Mouse (Mus musculus) G1E (cell line): ENCODE measurements at regions not wholly inside any gene's neighbourhood (a gene's known extent, or its start where the extent isn't known, plus 50 kb on each side); places are given as distances from the start of the nearest gene placed in this dataset.

Experiments
- CTCF ChIP-seq: IDR thresholded peaks from 2 replicates; pipeline ENCODE4 v1.5.1; 2012; ENCODE audit warnings: low read depth, low read length, inconsistent platforms, mixed read lengths
- GATA1 ChIP-seq: IDR thresholded peaks from 2 replicates; pipeline ENCODE4 v1.6.1; 2012; ENCODE audit warnings: borderline replicate concordance, low read length, inconsistent platforms, mixed read lengths
- GATA2 ChIP-seq: IDR thresholded peaks from 2 replicates; pipeline ENCODE4 v1.6.1; 2012; ENCODE audit warnings: low read depth, low read length, inconsistent platforms, borderline replicate concordance
- POLR2AphosphoS5 ChIP-seq: IDR thresholded peaks from 2 replicates; pipeline ENCODE4 v1.6.1; 2012; ENCODE audit warnings: low read depth, low read length, inconsistent platforms; ENCODE audit not compliant: insufficient replicate concordance
- TAL1 ChIP-seq: conservative IDR thresholded peaks from 2 replicates; pipeline ENCODE4 v1.6.1; 2012; ENCODE audit warnings: low read depth, low read length, inconsistent platforms, mixed read lengths

DNA sequence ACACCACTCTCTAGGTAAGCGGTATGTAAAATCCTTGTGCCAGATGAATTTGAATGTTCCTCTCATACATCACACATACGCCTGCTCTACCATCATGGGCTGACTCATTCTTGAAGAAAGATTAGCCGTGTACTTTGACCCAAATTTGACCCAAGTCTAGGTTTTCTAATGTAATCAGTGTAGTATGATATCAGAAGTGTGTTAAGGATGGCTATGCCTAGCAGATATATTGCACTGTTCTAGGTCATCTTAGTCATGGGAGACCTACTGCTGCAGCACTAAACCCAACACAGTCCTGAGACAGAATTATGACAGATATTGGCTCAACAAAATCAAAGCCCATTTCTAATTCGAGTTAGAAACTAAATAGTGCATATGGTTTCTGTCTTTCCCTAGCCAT is 255.1 kb downstream of the Fam49a start:
- TF ChIP-seq GATA2, result no peak
- TF ChIP-seq CTCF, result no peak
- TF ChIP-seq TAL1, result no peak
- no peak for TF ChIP-seq GATA1
- no peak for TF ChIP-seq POLR2AphosphoS5
